Mouse (Mus musculus): ENCODE results near the gene Lef1. TPM values are rescaled to one million over a fixed set of nuclear protein-coding genes. Genes with fewer than 3 reads are reported as not detected.

Gene Lef1
- total RNA-seq, 2 experiments from 2014 or later = 0.19 to 0.31 TPM

DNA sequence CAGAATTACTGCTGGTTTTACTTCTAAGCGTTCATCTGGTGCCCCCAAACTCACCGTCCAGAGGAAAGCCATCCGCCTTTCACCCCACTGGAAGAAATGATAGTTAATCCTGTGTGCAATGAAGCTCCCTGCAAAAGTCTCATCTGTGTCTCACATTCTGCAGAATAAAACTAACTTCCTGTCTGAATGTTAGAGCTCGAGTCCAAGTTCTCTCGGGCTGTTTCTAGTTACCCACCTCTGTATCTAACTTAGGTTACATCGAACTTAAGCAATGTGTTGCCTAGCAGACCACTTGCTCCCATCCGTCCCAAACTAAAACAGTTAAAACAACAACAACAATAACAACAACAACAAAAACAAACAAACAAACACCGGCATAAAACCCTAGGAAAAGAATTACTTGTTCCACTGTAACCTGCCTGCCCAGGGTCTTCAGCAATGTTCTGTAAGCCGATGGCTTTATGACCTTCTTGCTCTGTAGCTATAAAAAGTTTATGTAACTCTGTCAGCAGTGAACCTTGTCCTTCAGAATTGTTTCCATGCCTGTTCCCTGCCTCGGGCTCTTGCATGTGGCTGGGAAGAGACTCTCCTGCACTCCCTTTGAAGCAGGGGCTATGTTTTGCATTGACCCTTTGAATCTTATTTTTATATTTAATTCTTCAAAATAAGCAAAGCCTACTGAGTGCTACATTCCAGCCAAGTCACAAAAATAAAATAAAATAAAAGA, 162.3 kb downstream of the Lef1 start:
- DNase-seq = no peak
- intact Hi-C loops (cut with DNase I) = loop anchor here (10.0 kb wide), 1 partner anchor 1548 kb away; no protein-coding TSS in a partner anchor

Other genes starting within 250 kb of the Lef1 start
- 100 to 1,000 TPM; 734 to 810 TPM for gene Hadh, start 161.6 kb downstream of the Lef1 start, total RNA-seq (2021)
- gene Cyp2u1, start 192.8 kb downstream of the Lef1 start, total RNA-seq (2021) = 10 to 100 TPM; 30.4 to 32.3 TPM

All from heart, postnatal 36 days (tissue).